Mouse (Mus musculus) inflammation-experienced regulatory T-cells, adult 6 months (primary cell): ENCODE data around the gene Tmem131l. TPM values are rescaled to one million over a fixed set of nuclear protein-coding genes. Genes with fewer than 3 reads are reported as not detected.
A peak's percentile ranks its signal among the peaks of the same experiment; 100 is the strongest.

Source experiments
- ATAC-seq: one replicate; pipeline ENCODE4 v1.8.0; 2017
- polyA plus RNA-seq, 3 experiments: library from polyadenylated mRNA; unstranded; fragments of 100-300 nt; shearing (Covaris generic); gene quantifications; one replicate each; pipeline ENCODE4 v1.2.1; 2017

Tmem131l gene
- polyA plus RNA-seq, 3 experiments from 2014 or later, result 34.7 to 39.7 (median 36.1) TPM

GRCm38 (mm10) chr3:84010995-84011663 is 28.8 kb downstream of the Tmem131l start:
- no peak for ATAC-seq

- ATAC-seq, result no peak
These were observed 34.0 kb downstream of the Tmem131l start for GRCm38 (mm10) chr3:84005989-84006388.

GRCm38 (mm10) chr3:84004330-84005090 is 35.5 kb downstream of the Tmem131l start:
- ATAC-seq, result no peak

- ATAC-seq, result no peak
These were observed 37.4 kb downstream of the Tmem131l start for GRCm38 (mm10) chr3:84002433-84003090.

GRCm38 (mm10) chr3:83997563-83997962 is 42.4 kb downstream of the Tmem131l start:
- no peak for ATAC-seq

- ATAC-seq, result no peak
These were observed 42.9 kb downstream of the Tmem131l start for GRCm38 (mm10) chr3:83997036-83997435.

GRCm38 (mm10) chr3:83996086-83996485 is 43.9 kb downstream of the Tmem131l start:
- ATAC-seq, result no peak

- no peak for ATAC-seq
These were observed 44.6 kb downstream of the Tmem131l start for GRCm38 (mm10) chr3:83995254-83995830.

GRCm38 (mm10) chr3:83994217-83994839 is 45.6 kb downstream of the Tmem131l start:
- no peak for ATAC-seq

GRCm38 (mm10) chr3:83993089-83993516 is 46.9 kb downstream of the Tmem131l start:
- peak; percentile 63 for ATAC-seq

GRCm38 (mm10) chr3:83991691-83992524 is 48.1 kb downstream of the Tmem131l start:
- ATAC-seq, result no peak

- no peak for ATAC-seq
These were observed 51.8 kb downstream of the Tmem131l start for GRCm38 (mm10) chr3:83988214-83988613.

- peak; percentile 81 for ATAC-seq
These were observed 52.4 kb downstream of the Tmem131l start for GRCm38 (mm10) chr3:83987533-83988112.

GRCm38 (mm10) chr3:83986740-83987139 is 53.2 kb downstream of the Tmem131l start:
- ATAC-seq, result no peak

- ATAC-seq, result no peak
These were observed 54.5 kb downstream of the Tmem131l start for GRCm38 (mm10) chr3:83985426-83985825.

- ATAC-seq, result peak; percentile 36
These were observed 55.6 kb downstream of the Tmem131l start for GRCm38 (mm10) chr3:83984379-83984778.

GRCm38 (mm10) chr3:83982821-83983220 is 57.2 kb downstream of the Tmem131l start:
- ATAC-seq, result no peak

- no peak for ATAC-seq
These were observed 59.6 kb downstream of the Tmem131l start for GRCm38 (mm10) chr3:83980231-83980872.

- ATAC-seq, result no peak
These were observed 61.2 kb downstream of the Tmem131l start for GRCm38 (mm10) chr3:83978497-83979410.

GRCm38 (mm10) chr3:83977817-83978216 is 62.2 kb downstream of the Tmem131l start:
- no peak for ATAC-seq
